Mouse (Mus musculus) myocyte (in vitro differentiated cells): Measurements from ENCODE around the gene Urod. TPM values are rescaled to one million over a fixed set of nuclear protein-coding genes. Genes with fewer than 3 reads are reported as not detected.

ENCODE experiments used
- H3K27me3 ChIP-seq: one replicate; pipeline ENCODE4 v1.6.1; 2011; ENCODE audit not compliant: control insufficient read depth, insufficient read depth, insufficient read length
- H3K36me3 ChIP-seq: one replicate; pipeline ENCODE4 v1.6.1; 2011; ENCODE audit not compliant: control insufficient read depth, insufficient read depth
- H3K4me2 ChIP-seq: one replicate; pipeline ENCODE4 v1.6.1; 2011; ENCODE audit warnings: low read depth, control low read depth
- H3K4me3 ChIP-seq: one replicate; pipeline ENCODE4 v1.5.1; 2011; ENCODE audit warnings: mild to moderate bottlenecking, control low read depth, moderate library complexity
- H3K79me2 ChIP-seq: one replicate; pipeline ENCODE4 v1.6.1; 2011; ENCODE audit not compliant: control insufficient read depth, insufficient read depth
- H3ac ChIP-seq: one replicate; pipeline ENCODE4 v1.6.1; 2011; ENCODE audit not compliant: control insufficient read depth, insufficient read length
- CEBPB ChIP-seq: IDR thresholded peaks from 2 replicates; pipeline ENCODE4 v1.6.1; 2011; ENCODE audit warnings: mild to moderate bottlenecking, moderate library complexity; ENCODE audit not compliant: poor library complexity, insufficient read depth, severe bottlenecking
- E2F4 ChIP-seq: IDR thresholded peaks from one replicate; pipeline ENCODE4 v1.6.1; 2011; ENCODE audit warnings: mild to moderate bottlenecking, control low read depth, moderate library complexity; ENCODE audit not compliant: insufficient read depth
- MAX ChIP-seq: IDR thresholded peaks from one replicate; pipeline ENCODE4 v1.6.1; 2011; ENCODE audit warnings: low read depth, mild to moderate bottlenecking, control low read depth
- MYOD1 ChIP-seq, 3 experiments: IDR thresholded peaks; one replicate each; pipeline ENCODE4 v1.6.1; 2011; ENCODE audit warnings: control low read depth in 2 of 3, low read depth in 2 of 3, mild to moderate bottlenecking in 2 of 3, moderate library complexity in 1 of 3; ENCODE audit not compliant: insufficient read length in 2 of 3, control insufficient read depth in 1 of 3
- MYOG ChIP-seq, 3 experiments: IDR thresholded peaks; one replicate each; pipeline ENCODE4 v1.6.1; 2011; ENCODE audit warnings: control low read depth in 2 of 3, low read depth in 2 of 3, mild to moderate bottlenecking in 2 of 3; ENCODE audit not compliant: insufficient read length in 2 of 3, control insufficient read depth in 1 of 3, insufficient read depth in 1 of 3
- POLR2A ChIP-seq: IDR thresholded peaks from one replicate; pipeline ENCODE4 v1.6.1; 2011; ENCODE audit warnings: low read depth, mild to moderate bottlenecking, control low read depth, moderate library complexity; ENCODE audit not compliant: insufficient read length
- POLR2AphosphoS2 ChIP-seq: IDR thresholded peaks from one replicate; pipeline ENCODE4 v1.6.1; 2011; ENCODE audit warnings: low read depth, control low read depth; ENCODE audit not compliant: insufficient read length
- REST ChIP-seq: IDR thresholded peaks from one replicate; pipeline ENCODE4 v1.6.1; 2011; ENCODE audit warnings: mild to moderate bottlenecking, control low read depth, moderate library complexity; ENCODE audit not compliant: insufficient read depth, insufficient read length
- SRF ChIP-seq: IDR thresholded peaks from one replicate; pipeline ENCODE4 v1.6.1; 2011; ENCODE audit warnings: low read depth; ENCODE audit not compliant: control insufficient read depth, insufficient read length
- TCF12 ChIP-seq: IDR thresholded peaks from one replicate; pipeline ENCODE4 v1.6.1; 2011; ENCODE audit warnings: mild to moderate bottlenecking, control low read depth; ENCODE audit not compliant: poor library complexity, insufficient read depth, severe bottlenecking
- TCF3 ChIP-seq: IDR thresholded peaks from one replicate; pipeline ENCODE4 v1.6.1; 2011; ENCODE audit warnings: low read depth, control low read depth; ENCODE audit not compliant: insufficient read length
- USF1 ChIP-seq: IDR thresholded peaks from one replicate; pipeline ENCODE4 v1.6.1; 2011; ENCODE audit warnings: low read depth, mild to moderate bottlenecking, control low read depth, moderate library complexity
- polyA plus RNA-seq: library from polyadenylated mRNA; unstranded; fragments of >200 nt; fragmentation: generic; extraction: Trizol; gene quantifications from one replicate; pipeline ENCODE4 v1.2.1, GENCODE M21; 2012; ENCODE audit warnings: missing spikeins

Gene Urod
- polyA plus RNA-seq, 1 experiment, result 69.6 TPM

- Histone ChIP-seq H3K79me2 (peaks cover 3% of the 10 kb centered on the region), H3K4me3 (no peak overlapping the region), H3K4me2 (no peak overlapping the region), H3K36me3 (peaks cover 24% of the 10 kb centered on the region), H3K27me3 (no peaks in the 10 kb centered on the region), H3ac (no peak overlapping the region)
- TF ChIP-seq REST, result no peak
- no peak for TF ChIP-seq SRF
- TF ChIP-seq TCF12, result no peak
- TF ChIP-seq MAX, result no peak
- TF ChIP-seq MYOG (IDR thresholded peaks at IDR 0.05; ENCODE audit: control insufficient read depth in 1 of 3, insufficient read depth in 1 of 3, insufficient read length in 2 of 3, low read depth in 2 of 3), result no peak
- TF ChIP-seq POLR2AphosphoS2, result no peak
- TF ChIP-seq MYOD1 (IDR thresholded peaks at IDR 0.05; ENCODE audit: control insufficient read depth in 1 of 3, insufficient read length in 2 of 3, low read depth in 2 of 3), result no peak
- no peak for TF ChIP-seq E2F4
- TF ChIP-seq TCF3, result no peak
- no peak for TF ChIP-seq USF1
- no peak for TF ChIP-seq POLR2A
- no peak for TF ChIP-seq CEBPB
Observed at GRCm38 (mm10) chr4:117031105-117031504, 36.9 kb upstream of the Urod start.

GRCm38 (mm10) chr4:117023469-117023868 lies 29.3 kb upstream of the Urod start:
- H3K4me3 ChIP-seq, result no peak overlapping the region
- H3K27me3 ChIP-seq, result no peaks in the 10 kb centered on the region
- H3K36me3 ChIP-seq, result peaks cover 28% of the 10 kb centered on the region
- no peak overlapping the region for H3ac ChIP-seq
- peaks cover 11% of the 10 kb centered on the region for H3K79me2 ChIP-seq
- TF ChIP-seq CEBPB (no peak), E2F4 (no peak), POLR2A (no peak), MYOG (IDR thresholded peaks at IDR 0.05; ENCODE audit: control insufficient read depth in 1 of 3, insufficient read depth in 1 of 3, insufficient read length in 2 of 3, low read depth in 2 of 3) (no peak), REST (no peak), SRF (no peak), POLR2AphosphoS2 (no peak), TCF3 (no peak), USF1 (no peak), TCF12 (no peak), MAX (no peak), MYOD1 (IDR thresholded peaks at IDR 0.05; ENCODE audit: control insufficient read depth in 1 of 3, insufficient read length in 2 of 3, low read depth in 2 of 3) (no peak)
- H3K4me2 ChIP-seq, result no peak overlapping the region

- Histone ChIP-seq H3K27me3 (no peaks in the 10 kb centered on the region), H3K36me3 (peaks cover 14% of the 10 kb centered on the region)
Observed at GRCm38 (mm10) chr4:117019206-117020134, 25.3 kb upstream of the Urod start, which contains the start of gene Eif2b3. TSS of gene Eif2b3 (plus strand) at chr4:117019402.

GRCm38 (mm10) chr4:117018327-117018726 lies 24.1 kb upstream of the Urod start:
- Histone ChIP-seq H3K4me2 (no peak overlapping the region), H3K36me3 (peaks cover 10% of the 10 kb centered on the region), H3K4me3 (peak overlapping the region; percentile 76), H3ac (no peak overlapping the region), H3K79me2 (peaks cover 11% of the 10 kb centered on the region), H3K27me3 (no peaks in the 10 kb centered on the region)
- TF ChIP-seq POLR2AphosphoS2, result no peak
- TF ChIP-seq SRF, result no peak
- no peak for TF ChIP-seq TCF3
- no peak for TF ChIP-seq REST
- no peak for TF ChIP-seq MYOG (IDR thresholded peaks at IDR 0.05; ENCODE audit: control insufficient read depth in 1 of 3, insufficient read depth in 1 of 3, insufficient read length in 2 of 3, low read depth in 2 of 3)
- TF ChIP-seq MAX, result no peak
- no peak for TF ChIP-seq TCF12
- TF ChIP-seq CEBPB, result no peak
- no peak for TF ChIP-seq E2F4
- TF ChIP-seq MYOD1 (IDR thresholded peaks at IDR 0.05; ENCODE audit: control insufficient read depth in 1 of 3, insufficient read length in 2 of 3, low read depth in 2 of 3), result no peak
- no peak for TF ChIP-seq USF1
- TF ChIP-seq POLR2A, result no peak

More at GRCm38 (mm10) chr4:117019206-117020134, 25.3 kb upstream of the Urod start, which contains the start of gene Eif2b3:
- Histone ChIP-seq H3K79me2 (peaks cover 11% of the 10 kb centered on the region), H3K4me2 (peak within 1 kb of the TSS; percentile 79), H3K4me3 (peak within 1 kb of the TSS; percentile 76), H3ac (peak within 1 kb of the TSS; percentile 97)
- peak in 1 of 3 experiments; percentile 43 for TF ChIP-seq MYOG (IDR thresholded peaks at IDR 0.05; ENCODE audit: control insufficient read depth in 1 of 3, insufficient read depth in 1 of 3, insufficient read length in 2 of 3, low read depth in 2 of 3)
- peak; percentile 93 for TF ChIP-seq POLR2A
- peak; percentile 90 for TF ChIP-seq POLR2AphosphoS2
- no peak for TF ChIP-seq TCF12
- TF ChIP-seq SRF, result peak; percentile 81
